Mouse (Mus musculus) retina, adult 2 months (tissue): ENCODE measurements at regions not wholly inside any gene's neighbourhood (a gene's known extent, or its start where the extent isn't known, plus 50 kb on each side); places are given as distances from the start of the nearest gene placed in this dataset.

Experiments used
- DNase-seq: peaks from one replicate; pipeline ENCODE4 v3.0.0-alpha.2; 2012; ENCODE audit warnings: low read depth, low spot score

- DNase-seq = no peak
These were observed 355.8 kb downstream of the Sorl1 start for GRCm38 (mm10) chr9:41768316-41768715.

- DNase-seq = no peak
These were observed 357.6 kb downstream of the Sorl1 start for GRCm38 (mm10) chr9:41766533-41766920.

GRCm38 (mm10) chr9:41765816-41766532 is 358.1 kb downstream of the Sorl1 start:
- DNase-seq = no peak

GRCm38 (mm10) chr9:41761050-41761576 is 363.0 kb downstream of the Sorl1 start:
- DNase-seq = no peak

GRCm38 (mm10) chr9:41754434-41755002 is 369.6 kb downstream of the Sorl1 start:
- no peak for DNase-seq

GRCm38 (mm10) chr9:41745979-41746647 is 378.0 kb downstream of the Sorl1 start:
- DNase-seq = no peak

- DNase-seq = no peak
These were observed 382.6 kb downstream of the Sorl1 start for GRCm38 (mm10) chr9:41741500-41741899.

GRCm38 (mm10) chr9:41740536-41740935 is 383.6 kb downstream of the Sorl1 start:
- DNase-seq = no peak

- no peak for DNase-seq
These were observed 386.4 kb downstream of the Sorl1 start for GRCm38 (mm10) chr9:41737671-41738070.

GRCm38 (mm10) chr9:41736881-41737280 is 387.2 kb downstream of the Sorl1 start:
- no peak for DNase-seq

- DNase-seq = peak; percentile 6
These were observed 387.8 kb downstream of the Sorl1 start for GRCm38 (mm10) chr9:41736234-41736859.

GRCm38 (mm10) chr9:41735448-41736233 is 388.5 kb downstream of the Sorl1 start:
- peak; percentile 13 for DNase-seq

GRCm38 (mm10) chr9:41734925-41735447 is 389.1 kb downstream of the Sorl1 start:
- no peak for DNase-seq

GRCm38 (mm10) chr9:41721609-41722008 is 402.5 kb downstream of the Sorl1 start:
- DNase-seq = no peak

GRCm38 (mm10) chr9:41715231-41715630 is 408.9 kb downstream of the Sorl1 start:
- DNase-seq = no peak

GRCm38 (mm10) chr9:41705972-41706371 is 418.1 kb downstream of the Sorl1 start:
- DNase-seq = no peak

GRCm38 (mm10) chr9:41705461-41705903 is 418.6 kb downstream of the Sorl1 start:
- DNase-seq = no peak

GRCm38 (mm10) chr9:41703091-41703490 is 421.0 kb downstream of the Sorl1 start:
- no peak for DNase-seq

- DNase-seq = no peak
These were observed 423.4 kb downstream of the Sorl1 start for GRCm38 (mm10) chr9:41700683-41701082.

GRCm38 (mm10) chr9:41699031-41699430 is 425.1 kb downstream of the Sorl1 start:
- no peak for DNase-seq
